Mouse (Mus musculus): ENCODE data around the gene Dip2c. TPM values are rescaled to one million over a fixed set of nuclear protein-coding genes. Genes with fewer than 3 reads are reported as not detected.

Dip2c gene
- polyA plus RNA-seq, 1 experiment from 2014 or later = 3.5 TPM

GRCm38 (mm10) chr13:9684153-9684923 is 408.0 kb downstream of the Dip2c start:
- TF ChIP-seq EP300 (IDR thresholded peaks at IDR 0.05) = no peak
- TF ChIP-seq CTCF (IDR thresholded peaks at IDR 0.05) = no peak
- H3K27ac ChIP-seq (ENCODE audit: low read length) = no peak overlapping the region
- H3K27me3 ChIP-seq (replicated peaks; ENCODE audit: insufficient read depth, low read length) = no peaks in the 10 kb centered on the region
- WGBS = 95% methylated on average over 11 of the region's 11 CpGs
- H3K36me3 ChIP-seq (ENCODE audit: insufficient read depth, low read length) = peaks cover 45% of the 10 kb centered on the region
- no peak for ATAC-seq
- H3K9ac ChIP-seq (replicated peaks; ENCODE audit: low read depth) = no peak overlapping the region
- H3K9me3 ChIP-seq (ENCODE audit: low read length) = no peaks in the 10 kb centered on the region
- H3K4me3 ChIP-seq (ENCODE audit: low read depth, low read length) = no peak overlapping the region
- H3K4me1 ChIP-seq (ENCODE audit: insufficient read depth, low read depth, low read length) = no peaks in the 10 kb centered on the region
- DNase-seq (ENCODE audit: low spot score) = no peak
- no peak overlapping the region for H3K4me2 ChIP-seq (replicated peaks; ENCODE audit: low read depth, low read length)

GRCm38 (mm10) chr13:9686261-9686660 is 409.9 kb downstream of the Dip2c start:
- H3K4me3 ChIP-seq (ENCODE audit: low read depth, low read length) = no peak overlapping the region
- no peak overlapping the region for H3K27ac ChIP-seq (ENCODE audit: low read length)
- H3K4me2 ChIP-seq (replicated peaks; ENCODE audit: low read depth, low read length) = no peak overlapping the region
- H3K36me3 ChIP-seq (ENCODE audit: insufficient read depth, low read length) = peaks cover 56% of the 10 kb centered on the region
- H3K4me1 ChIP-seq (ENCODE audit: insufficient read depth, low read depth, low read length) = no peaks in the 10 kb centered on the region
- no peaks in the 10 kb centered on the region for H3K27me3 ChIP-seq (replicated peaks; ENCODE audit: insufficient read depth, low read length)
- DNase-seq (ENCODE audit: low spot score) (no peak), ATAC-seq (no peak)
- no peak for TF ChIP-seq CTCF (IDR thresholded peaks at IDR 0.05)
- no peak for TF ChIP-seq EP300 (IDR thresholded peaks at IDR 0.05)
- WGBS = 93% methylated on average over 7 of the region's 7 CpGs
- H3K9me3 ChIP-seq (ENCODE audit: low read length) = no peaks in the 10 kb centered on the region
- H3K9ac ChIP-seq (replicated peaks; ENCODE audit: low read depth) = no peak overlapping the region

- H3K4me2 ChIP-seq (replicated peaks; ENCODE audit: low read depth, low read length) = no peak overlapping the region
- H3K4me3 ChIP-seq (ENCODE audit: low read depth, low read length) = no peak overlapping the region
- peaks cover 56% of the 10 kb centered on the region for H3K36me3 ChIP-seq (ENCODE audit: insufficient read depth, low read length)
- no peaks in the 10 kb centered on the region for H3K27me3 ChIP-seq (replicated peaks; ENCODE audit: insufficient read depth, low read length)
- no peak overlapping the region for H3K27ac ChIP-seq (ENCODE audit: low read length)
- WGBS = 90% methylated on average over 10 of the region's 11 CpGs
- no peaks in the 10 kb centered on the region for H3K4me1 ChIP-seq (ENCODE audit: insufficient read depth, low read depth, low read length)
- no peak for TF ChIP-seq EP300 (IDR thresholded peaks at IDR 0.05)
- TF ChIP-seq CTCF (IDR thresholded peaks at IDR 0.05) = no peak
- H3K9ac ChIP-seq (replicated peaks; ENCODE audit: low read depth) = no peak overlapping the region
- no peak for DNase-seq (ENCODE audit: low spot score)
- ATAC-seq = no peak
- H3K9me3 ChIP-seq (ENCODE audit: low read length) = no peaks in the 10 kb centered on the region
These were observed 410.4 kb downstream of the Dip2c start for GRCm38 (mm10) chr13:9686765-9687164.

GRCm38 (mm10) chr13:9689366-9689765 is 413.0 kb downstream of the Dip2c start:
- no peak for DNase-seq (ENCODE audit: low spot score)
- no peaks in the 10 kb centered on the region for H3K9me3 ChIP-seq (ENCODE audit: low read length)
- no peak overlapping the region for H3K4me3 ChIP-seq (ENCODE audit: low read depth, low read length)
- no peak overlapping the region for H3K27ac ChIP-seq (ENCODE audit: low read length)
- no peaks in the 10 kb centered on the region for H3K4me1 ChIP-seq (ENCODE audit: insufficient read depth, low read depth, low read length)
- peaks cover 47% of the 10 kb centered on the region for H3K36me3 ChIP-seq (ENCODE audit: insufficient read depth, low read length)
- no peak overlapping the region for H3K4me2 ChIP-seq (replicated peaks; ENCODE audit: low read depth, low read length)
- no peak overlapping the region for H3K9ac ChIP-seq (replicated peaks; ENCODE audit: low read depth)
- WGBS = 77% methylated on average over 16 of the region's 16 CpGs
- TF ChIP-seq CTCF (IDR thresholded peaks at IDR 0.05) (no peak), EP300 (IDR thresholded peaks at IDR 0.05) (no peak)
- H3K27me3 ChIP-seq (replicated peaks; ENCODE audit: insufficient read depth, low read length) = no peaks in the 10 kb centered on the region
- no peak for ATAC-seq

- H3K36me3 ChIP-seq (ENCODE audit: insufficient read depth, low read length) = peaks cover 39% of the 10 kb centered on the region
- no peak for ATAC-seq
These were observed 416.5 kb downstream of the Dip2c start for GRCm38 (mm10) chr13:9692876-9693275.

GRCm38 (mm10) chr13:9694651-9695050 is 418.3 kb downstream of the Dip2c start:
- Histone ChIP-seq H3K4me3 (ENCODE audit: low read depth, low read length) (no peak overlapping the region), H3K9ac (replicated peaks; ENCODE audit: low read depth) (no peak overlapping the region), H3K36me3 (ENCODE audit: insufficient read depth, low read length) (peaks cover 22% of the 10 kb centered on the region), H3K9me3 (ENCODE audit: low read length) (no peaks in the 10 kb centered on the region), H3K4me2 (replicated peaks; ENCODE audit: low read depth, low read length) (no peak overlapping the region), H3K27me3 (replicated peaks; ENCODE audit: insufficient read depth, low read length) (no peaks in the 10 kb centered on the region), H3K27ac (ENCODE audit: low read length) (no peak overlapping the region), H3K4me1 (ENCODE audit: insufficient read depth, low read depth, low read length) (peaks cover 4% of the 10 kb centered on the region; the same call in 1 of the 2 replicates)
- WGBS = 88% methylated on average over 6 of the region's 6 CpGs
- TF ChIP-seq CTCF (IDR thresholded peaks at IDR 0.05) (no peak), EP300 (IDR thresholded peaks at IDR 0.05) (no peak)
- ATAC-seq = no peak
- DNase-seq (ENCODE audit: low spot score) = no peak

More at GRCm38 (mm10) chr13:9692876-9693275, 416.5 kb downstream of the Dip2c start:
- 72% methylated on average over 3 of the region's 3 CpGs for WGBS
- Histone ChIP-seq H3K9me3 (ENCODE audit: low read length) (no peaks in the 10 kb centered on the region), H3K4me1 (ENCODE audit: insufficient read depth, low read depth, low read length) (peaks cover 4% of the 10 kb centered on the region; the same call in 1 of the 2 replicates), H3K4me3 (ENCODE audit: low read depth, low read length) (no peak overlapping the region), H3K4me2 (replicated peaks; ENCODE audit: low read depth, low read length) (no peak overlapping the region), H3K27me3 (replicated peaks; ENCODE audit: insufficient read depth, low read length) (no peaks in the 10 kb centered on the region), H3K27ac (ENCODE audit: low read length) (no peak overlapping the region), H3K9ac (replicated peaks; ENCODE audit: low read depth) (no peak overlapping the region)
- TF ChIP-seq EP300 (IDR thresholded peaks at IDR 0.05) = no peak
- no peak for TF ChIP-seq CTCF (IDR thresholded peaks at IDR 0.05)
- DNase-seq (ENCODE audit: low spot score) = no peak
